Comparison of ENCODE assay signal across 8 mouse cellular contexts in the genomic region with DNA sequence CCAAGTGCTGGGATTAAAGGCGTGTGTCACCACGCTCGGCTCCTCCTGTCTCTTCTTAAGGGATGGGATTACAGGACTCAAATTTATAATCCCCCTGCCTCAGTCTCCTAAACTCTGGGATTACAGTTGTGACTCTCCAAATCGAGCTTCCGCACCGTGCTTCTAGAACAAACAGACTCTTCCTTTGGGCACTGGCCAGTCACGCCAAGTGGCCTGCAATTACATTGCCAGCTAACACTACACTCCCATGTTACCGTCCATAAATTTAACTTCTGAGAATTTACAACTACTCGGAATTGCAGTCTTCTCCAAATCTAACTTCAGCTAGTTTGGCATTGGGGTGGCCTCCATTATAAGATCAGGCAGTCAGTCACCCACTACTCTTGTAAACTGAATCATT. TPM values are rescaled to one million over a fixed set of nuclear protein-coding genes. Genes with fewer than 3 reads are reported as not detected.
DNase-seq lines count a peak whose midpoint lies in the region; ATAC-seq and TF ChIP-seq lines count a peak whose summit lies in the region.

No protein-coding gene starts in this region.

- no peak for TF ChIP-seq CTCF in liver, embryonic 14.5 days (IDR thresholded peaks at IDR 0.05; ENCODE audit: low read depth)

- WGBS in neural tube, embryonic 11.5 days, result 79% methylated on average over 9 of the region's 9 CpGs
- 73% methylated on average over 9 of the region's 9 CpGs for WGBS in liver, embryonic 14.5 days (ENCODE audit: insufficient replicate concordance)

- DNase-seq in cerebellum, postnatal 14 days, result peak; percentile 55 to 64
- no peak for DNase-seq in cerebellum, adult 18-20 months
- DNase-seq in neural tube, embryonic 11.5 days (ENCODE audit: low spot score), result no peak
- no peak for DNase-seq in neural tube, embryonic 10.5 days (ENCODE audit: extremely low spot score, low spot score)
- no peak for DNase-seq in liver, embryonic 14.5 days (ENCODE audit: low read depth in 3 of 3, low spot score in 3 of 3)
- DNase-seq in right cerebral cortex, postnatal 25 days, result no peak
- DNase-seq in urinary bladder, adult 18-20 months (ENCODE audit: low spot score in 2 of 2), result no peak
- no peak for DNase-seq in frontal cortex, postnatal 14 days (ENCODE audit: low spot score in 2 of 2)

- no peak overlapping the region for H3K9ac ChIP-seq in neural tube, embryonic 11.5 days (ENCODE audit: low read length)
- peak overlapping the region; percentile 98 for H3K9ac ChIP-seq in liver, embryonic 14.5 days (replicated peaks)

- H3K27me3 ChIP-seq in neural tube, embryonic 11.5 days (ENCODE audit: control insufficient read depth, insufficient read depth, low read length), result no peaks in the 10 kb centered on the region
- no peaks in the 10 kb centered on the region for H3K27me3 ChIP-seq in liver, embryonic 14.5 days (ENCODE audit: control insufficient read depth, insufficient read depth, low read length)

- H3K9me3 ChIP-seq in neural tube, embryonic 11.5 days (ENCODE audit: control insufficient read depth, low read length), result no peaks in the 10 kb centered on the region
- H3K9me3 ChIP-seq in liver, embryonic 14.5 days (ENCODE audit: control insufficient read depth, low read length), result no peaks in the 10 kb centered on the region

- no peaks in the 10 kb centered on the region for H3K36me3 ChIP-seq in neural tube, embryonic 11.5 days (ENCODE audit: control insufficient read depth, insufficient read depth, low read length)
- peaks cover 2% of the 10 kb centered on the region for H3K36me3 ChIP-seq in liver, embryonic 14.5 days (replicated peaks; ENCODE audit: control insufficient read depth, insufficient read depth, low read depth)

- H3K4me3 ChIP-seq in neural tube, embryonic 11.5 days (ENCODE audit: low read depth, low read length), result 0 out of 2 replicates have a peak overlapping the region, but pooled peaks have one; percentile 74
- peak overlapping the region; percentile 4 to 91; a peak in 3 of 4 replicates for H3K4me3 ChIP-seq in liver, embryonic 14.5 days (ENCODE audit: insufficient read depth in 1 of 2, low read depth in 2 of 2, low read length in 2 of 2)

- H3K4me2 ChIP-seq in neural tube, embryonic 11.5 days (ENCODE audit: low read depth), result peak overlapping the region; percentile 31
- H3K4me2 ChIP-seq in liver, embryonic 14.5 days (ENCODE audit: low read depth), result peak overlapping the region; percentile 94

- no peak for ATAC-seq in neural tube, embryonic 11.5 days (ENCODE audit: insufficient read depth, low FRiP score, low TSS enrichment)
- ATAC-seq in liver, embryonic 14.5 days (ENCODE audit: insufficient read depth), result no peak

- peaks cover 14% of the 10 kb centered on the region for H3K4me1 ChIP-seq in neural tube, embryonic 11.5 days (ENCODE audit: control insufficient read depth, insufficient read depth, low read length)
- H3K4me1 ChIP-seq in liver, embryonic 14.5 days (replicated peaks; ENCODE audit: control insufficient read depth in 2 of 2, insufficient read depth in 2 of 2, low read length in 1 of 2), result peaks cover 55 to 74% of the 10 kb centered on the region in 2 experiments

- TF ChIP-seq EP300 in liver, embryonic 14.5 days (IDR thresholded peaks at IDR 0.05; ENCODE audit: low read depth), result no peak

- H3K27ac ChIP-seq in neural tube, embryonic 11.5 days (ENCODE audit: low read depth, low read length), result no peak overlapping the region
- peak overlapping the region; percentile 93 for H3K27ac ChIP-seq in liver, embryonic 14.5 days

RNA-seq across cellular contexts. Expression of a gene that starts 0.5 kb away (rescaled TPM):
- polyA plus RNA-seq in neural tube, embryonic 11.5 days (2014; fragmentation: Nextera tagmentation; extraction: Ambion mirVana), result 35.7 and 36.0 TPM in 2 replicates
- polyA plus RNA-seq in liver, embryonic 14.5 days (2012; rRNA removed), result 11.2 and 11.9 TPM in 2 replicates
- polyA plus RNA-seq in liver, embryonic 14.5 days (2014; fragmentation: Nextera tagmentation; extraction: Ambion mirVana), result 9.4 and 10.8 TPM in 2 replicates

RNA-seq across cellular contexts. Expression of a gene that starts 40.8 kb away (rescaled TPM):
- 1,003 and 1,056 TPM in 2 replicates for polyA plus RNA-seq in neural tube, embryonic 11.5 days (2014; fragmentation: Nextera tagmentation; extraction: Ambion mirVana)
- 530 and 765 TPM in 2 replicates for polyA plus RNA-seq in liver, embryonic 14.5 days (2012; rRNA removed)
- 774 and 804 TPM in 2 replicates for polyA plus RNA-seq in liver, embryonic 14.5 days (2014; fragmentation: Nextera tagmentation; extraction: Ambion mirVana)

RNA-seq across cellular contexts. Expression of a gene that starts 41.1 kb away (rescaled TPM):
- polyA plus RNA-seq in neural tube, embryonic 11.5 days (2014; fragmentation: Nextera tagmentation; extraction: Ambion mirVana), result 11.6 and 12.3 TPM in 2 replicates
- polyA plus RNA-seq in liver, embryonic 14.5 days (2012; rRNA removed), result 0.95 and 1.0 TPM in 2 replicates
- polyA plus RNA-seq in liver, embryonic 14.5 days (2014; fragmentation: Nextera tagmentation; extraction: Ambion mirVana), result 0.33 and 0.45 TPM in 2 replicates

RNA-seq across cellular contexts. Expression of a gene that starts 41.3 kb away (rescaled TPM):
- 8.7 TPM in 2 replicates for polyA plus RNA-seq in neural tube, embryonic 11.5 days (2014; fragmentation: Nextera tagmentation; extraction: Ambion mirVana)
- polyA plus RNA-seq in liver, embryonic 14.5 days (2012; rRNA removed), result 10.4 and 12.0 TPM in 2 replicates
- 14.4 and 17.3 TPM in 2 replicates for polyA plus RNA-seq in liver, embryonic 14.5 days (2014; fragmentation: Nextera tagmentation; extraction: Ambion mirVana)

Comparison
In these comparisons a context has a peak if more than half of its experiments do, and no peak if none do; other contexts are left out.
1. DNase-seq: peak in cerebellum, postnatal 14 days (2 of 2); none in cerebellum, adult 18-20 months (0 of 2), neural tube, embryonic 11.5 days (single experiment), neural tube, embryonic 10.5 days (single experiment), liver, embryonic 14.5 days (0 of 3), right cerebral cortex, postnatal 25 days (single experiment), urinary bladder, adult 18-20 months (0 of 2) and frontal cortex, postnatal 14 days (0 of 2).